Mouse (Mus musculus): ENCODE results near the gene Smc4.
"Not testable (repeated sequence)": the region's sequence is repeated elsewhere in the genome, so short reads cannot be mapped to it uniquely, and the experiment has no call there.

Smc4 gene

DNA sequence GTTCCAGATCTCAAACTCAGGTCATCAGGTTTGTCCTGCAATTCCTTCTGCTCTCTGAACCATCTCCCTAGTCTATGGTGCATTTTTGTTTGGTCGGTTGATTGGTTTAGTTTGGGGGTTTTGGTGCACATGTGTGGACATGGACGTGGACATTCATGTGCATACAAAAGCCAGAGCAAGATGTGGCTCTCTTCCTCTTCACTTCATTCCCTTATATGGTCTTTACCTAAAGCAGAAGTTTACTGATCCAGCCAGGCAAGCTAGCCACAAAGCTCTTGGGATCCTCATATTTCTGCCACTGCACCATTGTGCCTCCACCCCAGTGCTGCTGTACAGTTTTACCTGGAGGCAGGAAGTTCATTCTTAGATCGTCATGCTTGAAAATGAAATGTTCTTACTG is 12.6 kb downstream of the Smc4 start:
- peak; percentile 73 to 74 for DNase-seq (ENCODE audit: low spot score in 2 of 2)

DNA sequence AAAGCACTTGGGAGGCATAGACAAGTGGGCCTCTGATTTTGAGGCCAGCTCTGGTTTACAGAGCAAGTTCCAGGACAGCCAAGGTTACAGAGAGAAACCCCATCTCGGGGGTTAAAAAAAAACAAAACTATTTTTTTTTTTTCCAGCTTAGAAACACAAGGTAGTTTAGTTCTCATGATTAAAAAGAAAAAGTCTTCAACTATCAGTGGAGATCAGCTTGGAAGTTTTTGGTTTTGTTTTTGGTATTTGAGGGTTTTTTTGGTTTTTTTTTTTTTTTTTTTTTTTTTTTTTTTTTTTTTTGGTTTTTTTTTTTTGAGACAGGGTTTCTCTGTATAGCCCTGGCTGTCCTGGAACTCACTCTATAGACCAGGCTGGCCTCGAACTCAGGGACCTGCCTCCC is 14.1 kb downstream of the Smc4 start:
- not testable (repeated sequence) for DNase-seq (ENCODE audit: low spot score in 2 of 2)

DNA sequence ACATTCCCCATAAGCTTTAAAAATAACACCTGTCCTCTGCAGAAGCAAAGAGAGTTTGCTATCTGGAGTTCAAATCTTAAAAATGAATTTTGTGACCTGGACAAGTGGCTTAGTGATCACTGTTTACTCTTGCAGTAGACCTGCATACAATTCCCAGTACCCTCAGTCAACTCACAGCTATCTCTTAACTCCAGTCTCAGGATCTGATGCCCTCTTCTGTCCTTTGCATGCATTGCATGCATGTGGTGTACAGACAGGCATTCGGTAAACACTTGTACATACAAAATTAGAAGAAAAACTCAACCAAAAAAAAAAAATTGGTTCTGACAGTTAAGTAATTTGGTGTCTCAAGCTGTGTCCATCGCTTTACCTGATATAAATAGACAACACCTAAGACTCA is 15.7 kb downstream of the Smc4 start:
- peak in 1 of 2 experiments; percentile 31 for DNase-seq (ENCODE audit: low spot score in 2 of 2)

DNA sequence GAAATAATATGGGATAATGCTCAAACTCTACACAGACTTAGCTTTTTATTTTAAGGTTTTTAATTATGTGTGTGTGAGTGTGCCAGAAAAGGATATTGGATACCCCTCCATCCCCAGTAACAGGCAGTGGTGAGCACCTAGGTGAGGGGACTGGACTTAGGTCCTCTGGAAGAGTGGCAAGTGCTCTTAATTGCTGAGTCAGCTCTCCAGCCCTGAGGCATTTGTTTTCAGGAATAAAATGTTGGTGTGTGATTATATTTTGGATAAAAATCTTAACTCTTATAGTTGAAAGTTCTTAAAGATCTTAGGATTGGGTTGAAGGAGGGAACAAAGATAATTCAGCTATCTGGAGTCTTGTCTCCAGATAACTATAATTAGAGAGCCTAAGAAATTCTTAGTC is 16.2 kb downstream of the Smc4 start:
- no peak for DNase-seq (ENCODE audit: low spot score in 2 of 2)

DNA sequence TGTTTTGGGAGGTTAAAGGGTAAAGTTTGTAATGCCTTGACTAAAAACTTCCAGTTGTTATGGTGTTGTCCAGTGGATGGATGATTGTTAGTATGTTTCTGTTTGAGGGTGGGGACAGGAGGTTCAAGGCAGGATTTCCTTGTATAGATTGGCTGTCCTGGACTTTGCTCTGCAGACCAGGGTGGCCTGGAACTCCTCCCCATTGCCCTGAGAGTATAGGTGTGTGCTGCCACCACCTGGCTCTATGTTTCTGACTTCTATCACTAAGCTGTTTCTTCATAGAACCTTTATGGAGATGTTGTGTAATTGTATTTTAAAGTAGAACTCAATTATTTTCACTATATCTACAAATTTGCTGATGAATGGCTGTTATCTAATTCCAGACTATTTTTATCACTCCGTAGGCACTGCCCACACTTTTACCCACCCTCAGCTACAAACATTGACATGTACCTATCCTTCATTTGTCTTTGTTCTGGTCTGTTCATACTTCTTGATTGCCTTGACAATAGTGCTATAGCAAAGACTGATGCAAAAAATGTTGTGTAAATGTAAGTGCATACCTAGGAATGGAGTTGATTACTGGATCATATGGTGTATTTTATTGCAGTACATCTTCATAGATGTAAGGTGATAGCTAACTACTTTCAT is 21.7 kb downstream of the Smc4 start:
- no peak for DNase-seq (ENCODE audit: low spot score in 2 of 2)

DNA sequence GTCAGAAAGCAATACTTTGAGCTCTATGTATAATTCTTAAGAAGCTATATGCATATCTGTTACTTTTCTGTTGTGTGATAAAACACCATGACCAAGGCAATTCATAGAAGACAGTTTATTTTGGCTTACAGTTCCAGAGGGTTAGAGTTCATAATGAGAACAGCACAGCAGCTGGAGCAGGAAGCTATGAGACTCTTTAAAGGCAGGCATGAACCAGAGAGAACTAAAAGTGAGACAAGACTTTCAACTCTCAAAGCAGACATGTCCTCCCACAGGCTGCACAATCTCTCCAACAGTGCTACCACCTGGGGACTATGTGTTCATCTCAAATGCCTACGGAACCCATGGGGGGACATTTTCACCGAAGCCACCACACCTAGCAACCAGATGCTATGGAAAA is 35.6 kb downstream of the Smc4 start:
- DNase-seq (ENCODE audit: low spot score in 2 of 2): no peak

DNA sequence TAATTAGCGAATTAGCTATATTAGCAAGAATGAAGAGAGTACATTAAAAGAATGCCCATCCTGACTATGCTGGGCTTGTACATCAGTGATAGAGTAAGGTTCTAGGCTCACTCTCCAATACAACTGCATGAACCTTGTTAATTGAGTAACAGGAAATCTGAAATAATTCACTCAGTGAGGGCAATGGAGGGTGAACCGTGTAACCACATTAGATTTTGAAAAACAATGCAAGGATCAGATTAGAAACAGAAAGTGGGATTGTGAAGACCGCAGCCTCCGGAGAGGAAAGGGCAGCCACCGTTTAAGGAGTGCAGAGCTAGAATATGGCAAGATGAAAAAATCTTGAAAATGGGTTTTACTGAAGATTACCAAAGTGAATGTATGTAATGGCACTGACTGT is 36.8 kb downstream of the Smc4 start:
- DNase-seq (ENCODE audit: low spot score in 2 of 2): peak; percentile 70 to 79

DNA sequence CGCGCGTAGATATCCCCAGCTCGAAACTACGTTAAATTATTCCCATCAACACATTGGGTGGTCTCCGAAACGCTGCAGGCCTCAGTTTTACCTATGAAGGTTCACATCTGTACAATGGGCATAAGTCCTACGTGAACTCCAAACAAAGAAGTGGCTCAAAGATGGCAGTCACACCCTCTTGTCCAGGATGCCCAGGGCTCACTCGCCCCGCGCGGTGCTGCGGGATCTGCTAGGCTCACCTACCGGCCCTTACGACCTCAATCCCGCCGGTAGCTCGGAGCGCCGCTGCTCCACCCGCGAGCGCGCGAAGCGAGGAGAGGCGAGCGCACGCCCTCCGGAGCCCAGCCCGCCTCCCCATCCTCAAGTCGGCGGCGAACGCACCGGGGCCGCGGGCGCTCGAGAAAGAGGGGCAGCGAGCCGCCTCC is 39.6 kb downstream of the Smc4 start:
- peak in 1 of 2 experiments; percentile 53 for DNase-seq (ENCODE audit: low spot score in 2 of 2)

DNA sequence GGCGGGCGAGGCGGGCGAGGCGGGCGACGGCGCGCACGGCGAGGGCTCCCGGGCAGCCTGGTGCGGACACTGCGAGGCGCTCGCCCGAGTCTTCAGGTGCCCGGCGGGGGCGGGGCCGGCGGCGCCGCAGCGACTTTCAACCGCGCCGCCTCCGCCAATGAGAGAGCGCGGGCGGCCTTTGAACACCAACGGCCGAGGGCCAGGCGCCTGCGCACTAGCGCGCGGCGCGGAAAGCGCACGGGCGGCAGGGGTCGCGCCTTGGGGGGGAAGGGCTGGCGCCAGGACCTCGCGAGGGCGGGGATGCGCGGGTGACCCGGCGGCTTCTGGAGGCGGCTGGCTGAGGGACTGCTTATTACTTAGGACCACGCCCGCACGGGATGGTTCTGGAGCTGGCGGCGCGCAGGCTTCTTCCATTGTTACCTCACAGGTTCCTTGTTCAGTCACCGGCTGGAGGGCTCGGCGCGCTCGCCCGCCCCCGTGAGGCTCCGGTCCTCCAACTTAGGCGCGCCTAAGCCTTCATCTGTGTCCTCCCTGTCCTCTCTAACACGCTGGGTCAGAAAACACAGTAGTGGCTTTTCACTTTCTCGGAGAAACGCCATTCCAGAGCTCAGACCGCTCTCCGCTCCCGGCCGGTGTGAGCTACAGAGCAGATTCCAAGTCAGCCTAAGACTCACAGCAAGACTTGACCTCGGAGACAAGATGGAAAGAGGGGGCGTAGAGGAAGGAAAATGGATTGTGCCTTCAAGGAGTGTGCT is 40.3 kb downstream of the Smc4 start, which contains the start of gene Trim59:
Gene Trim59, minus strand, starts transcription at position 111 of the 755 bp plus-strand sequence.
- DNase-seq (ENCODE audit: low spot score in 2 of 2): peak; percentile 93 to 94

DNA sequence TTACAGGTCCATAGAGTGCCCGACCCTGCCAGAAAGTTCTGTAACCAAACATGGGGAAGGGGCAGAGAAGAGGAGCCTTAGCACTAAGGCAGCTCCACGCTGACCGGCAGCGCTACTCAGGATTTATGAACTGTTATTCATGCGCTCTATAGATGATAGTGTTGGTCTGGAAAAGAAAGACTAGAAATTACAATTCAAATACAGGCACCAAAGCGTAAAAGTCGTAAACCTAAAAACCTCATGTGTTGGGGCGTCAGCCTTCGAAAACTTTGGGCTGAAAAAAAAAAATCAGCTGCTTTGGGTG is 40.8 kb downstream of the Smc4 start:
- DNase-seq (ENCODE audit: low spot score in 2 of 2): no peak

DNA sequence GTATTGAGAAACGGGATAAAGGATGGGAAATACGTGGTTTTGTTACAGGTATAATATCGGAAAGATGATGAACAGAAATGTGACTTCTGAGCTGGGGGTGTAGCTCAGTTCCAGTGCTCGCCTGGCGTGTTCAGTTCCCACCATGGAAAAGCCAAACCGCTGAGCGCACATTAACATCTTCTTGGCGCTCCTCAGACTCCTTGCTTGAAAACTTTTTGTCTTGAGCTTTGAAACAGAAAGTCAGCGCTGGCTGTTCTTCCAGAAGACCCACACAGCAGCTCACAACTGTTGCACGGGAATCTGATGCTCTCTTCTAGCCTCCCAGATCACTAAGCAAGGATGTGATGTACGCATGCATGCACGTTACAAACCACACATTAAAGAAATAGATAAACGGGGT is 41.2 kb downstream of the Smc4 start:
- DNase-seq (ENCODE audit: low spot score in 2 of 2): no peak

DNA sequence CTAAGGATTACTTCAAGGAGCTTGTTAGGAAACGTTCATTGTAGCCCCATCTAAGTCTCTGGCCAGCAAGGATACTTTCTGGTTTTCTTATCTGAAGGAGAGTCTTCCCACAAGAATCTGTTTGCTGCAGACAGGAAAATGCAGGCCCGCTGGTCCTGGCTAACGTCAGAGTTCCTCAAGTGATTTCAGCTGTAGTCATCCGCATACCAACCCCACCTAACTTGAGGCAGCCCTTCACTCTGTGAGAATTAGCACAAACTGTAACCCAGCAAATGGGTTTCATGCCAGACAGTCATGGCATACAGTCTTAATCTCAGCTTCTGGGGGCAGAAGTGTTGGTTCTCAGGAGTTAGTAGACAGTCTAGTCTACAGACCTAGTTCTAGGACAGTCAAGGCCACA is 42.0 kb downstream of the Smc4 start:
- no peak for DNase-seq (ENCODE audit: low spot score in 2 of 2)

DNA sequence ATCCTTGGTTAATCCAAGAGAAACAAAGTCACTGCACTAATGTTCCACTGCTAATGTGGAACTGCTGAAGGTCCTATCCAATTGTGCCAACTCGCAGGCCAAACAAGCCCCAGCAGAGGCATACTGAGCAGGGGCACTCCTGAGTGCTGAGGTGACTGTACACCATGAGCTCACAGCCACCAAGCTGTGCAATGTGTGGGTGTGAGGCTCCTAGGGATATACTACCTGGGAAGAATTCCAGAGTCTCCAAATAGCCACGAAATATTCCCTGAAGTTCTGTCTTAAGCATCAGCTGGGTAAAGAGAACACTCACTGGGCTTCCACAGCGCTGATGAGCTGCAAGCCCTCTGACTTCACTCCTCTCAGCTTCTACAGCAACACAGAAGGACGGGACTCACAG is 43.1 kb downstream of the Smc4 start:
- no peak for DNase-seq (ENCODE audit: low spot score in 2 of 2)

DNA sequence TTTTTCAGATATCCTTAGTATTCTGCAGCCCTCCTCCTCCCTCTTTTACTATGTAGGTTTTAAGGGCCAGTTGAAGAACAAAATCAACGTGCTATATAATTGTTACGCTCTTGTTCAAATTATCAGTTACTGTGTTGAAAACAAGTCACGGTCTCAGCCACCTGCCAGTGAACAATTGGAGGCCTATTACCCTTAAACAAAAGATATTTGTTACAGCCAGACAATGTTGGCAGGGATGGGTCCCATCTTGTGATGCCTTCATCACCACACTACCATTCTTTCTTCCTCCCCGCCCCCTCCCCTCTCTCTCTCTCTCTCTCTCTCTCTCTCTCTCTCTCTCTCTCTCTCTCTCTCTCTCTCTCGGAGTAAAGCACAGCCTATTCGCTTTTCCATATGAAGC is 44.5 kb downstream of the Smc4 start:
- no peak for DNase-seq (ENCODE audit: low spot score in 2 of 2)

DNA sequence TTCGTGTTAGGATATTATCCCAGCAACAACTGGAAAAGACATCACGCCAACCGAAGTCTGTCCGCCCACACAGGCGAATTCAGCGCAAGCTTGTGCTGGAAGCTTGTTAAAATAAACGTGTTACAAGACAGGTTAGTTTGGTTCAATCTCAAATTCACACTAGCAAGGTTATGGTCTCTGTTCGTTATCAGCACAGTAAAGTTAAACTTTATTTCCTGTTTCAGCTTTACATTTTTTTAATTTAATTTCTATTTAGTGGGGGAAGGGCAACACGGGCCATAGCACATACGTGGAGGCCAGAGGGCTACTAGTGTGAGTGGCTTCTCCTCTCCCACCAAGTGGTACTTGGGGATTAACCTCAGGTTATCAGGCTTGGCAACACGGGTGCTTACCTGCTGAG is 47.4 kb downstream of the Smc4 start:
- no peak for DNase-seq (ENCODE audit: low spot score in 2 of 2)

DNA sequence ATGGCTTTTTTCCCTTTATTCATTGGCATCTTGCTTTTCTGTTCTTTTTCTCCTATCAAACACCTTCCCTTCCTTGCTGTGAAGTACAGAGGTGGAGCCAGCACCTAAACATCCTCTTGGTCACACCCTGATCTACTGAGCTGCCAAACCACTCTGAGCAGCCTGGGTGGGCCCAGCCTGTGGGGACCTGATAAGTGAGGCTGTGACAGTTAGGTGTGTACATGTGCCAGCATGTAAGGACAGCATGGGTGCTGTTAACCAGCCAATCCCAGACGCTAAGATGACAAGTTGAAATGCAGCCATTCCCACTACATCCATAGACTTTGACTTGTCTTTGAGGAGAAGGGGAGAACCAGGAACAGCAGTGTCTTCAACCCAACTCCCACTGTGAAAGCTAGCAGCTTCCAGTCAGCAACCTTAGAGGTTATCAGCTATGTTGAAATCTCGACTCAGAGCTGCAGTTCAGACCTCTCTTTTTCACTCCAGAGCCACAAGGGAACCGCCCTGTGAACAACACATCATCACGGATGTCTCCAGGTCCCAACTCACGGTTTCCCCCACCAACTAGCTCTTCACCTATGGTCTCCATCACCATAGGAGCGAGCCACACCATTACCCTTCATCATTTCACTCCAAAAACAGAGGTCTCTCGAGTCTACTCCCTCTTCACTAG is 50.4 kb downstream of the Smc4 start:
- DNase-seq (ENCODE audit: low spot score in 2 of 2): peak; percentile 66 to 83

DNA sequence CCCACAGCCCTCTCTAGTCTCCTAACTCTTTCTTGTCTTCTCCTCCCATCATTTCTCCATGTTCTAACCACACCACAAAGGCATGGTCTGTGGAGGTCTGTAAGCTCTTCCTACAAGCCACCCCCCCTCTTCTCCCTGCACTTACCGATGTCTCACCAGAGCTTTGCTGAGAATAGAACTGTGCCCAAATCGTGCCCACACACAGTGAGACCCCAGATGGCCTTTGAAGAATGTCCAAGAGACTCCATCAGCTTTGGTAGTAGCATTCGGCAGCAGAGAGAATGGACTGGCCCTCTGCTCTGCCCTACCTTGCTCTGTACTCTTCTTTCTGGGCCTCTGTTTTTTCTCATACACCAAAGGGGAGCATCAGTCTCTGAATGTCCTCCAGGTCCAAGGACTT is 51.3 kb downstream of the Smc4 start:
- no peak for DNase-seq (ENCODE audit: low spot score in 2 of 2)

DNA sequence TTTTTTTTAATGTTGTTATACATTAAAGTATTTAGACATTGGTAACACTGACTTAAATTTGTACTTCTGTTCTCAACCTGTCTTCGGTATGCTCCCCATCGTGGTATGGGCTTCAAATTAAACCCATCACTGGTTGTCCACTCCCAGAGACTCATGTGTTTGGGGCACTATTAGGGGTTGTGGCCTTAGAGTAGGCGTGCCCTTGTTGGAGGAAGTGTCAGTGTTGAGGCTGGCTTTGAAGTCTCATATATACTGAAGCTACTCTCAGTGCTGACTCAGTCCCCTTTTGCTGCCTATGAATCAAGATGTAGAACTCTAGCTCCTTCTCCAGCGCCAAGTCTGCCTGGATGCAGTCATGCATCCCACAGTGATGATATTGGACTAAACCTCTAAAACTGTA is 56.1 kb downstream of the Smc4 start:
- DNase-seq (ENCODE audit: low spot score in 2 of 2): no peak

DNA sequence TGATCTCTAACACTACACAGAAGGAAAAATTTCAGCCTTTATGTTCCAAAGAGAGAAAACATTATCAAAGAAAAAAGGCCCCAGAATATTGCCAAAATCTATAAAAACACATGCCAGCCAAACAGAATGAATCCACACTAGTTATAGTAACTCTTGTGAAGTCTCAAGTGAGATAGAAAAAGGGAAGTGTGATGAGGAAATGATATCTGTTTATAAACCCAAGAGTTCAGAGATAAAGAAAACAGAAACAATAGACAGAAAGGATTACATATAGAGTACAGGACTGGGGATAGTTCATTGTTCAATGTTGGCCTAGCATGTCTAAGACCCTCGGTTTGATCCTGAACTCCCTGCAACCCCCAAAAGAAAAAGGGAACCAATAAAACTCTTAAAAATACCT is 58.2 kb downstream of the Smc4 start:
- DNase-seq (ENCODE audit: low spot score in 2 of 2): no peak

DNA sequence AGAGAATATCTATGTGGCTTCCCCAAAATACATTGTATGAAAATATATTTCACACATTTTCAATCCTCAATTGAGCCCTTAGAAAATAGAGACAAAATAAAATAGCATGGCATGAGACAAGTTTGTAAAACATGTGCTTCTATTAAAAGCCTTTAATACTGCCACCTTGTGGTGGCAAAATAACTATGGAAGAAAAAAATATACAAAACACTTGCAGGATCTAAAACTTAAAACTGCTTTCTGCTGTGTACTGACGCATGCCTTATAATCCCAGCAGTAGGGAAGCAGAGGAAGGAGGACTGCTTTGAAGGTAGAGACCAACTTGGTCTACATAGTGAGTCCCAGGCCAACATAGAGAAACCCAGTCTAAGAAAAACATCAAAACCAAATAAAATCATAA is 59.5 kb downstream of the Smc4 start:
- peak in 1 of 2 experiments; percentile 25 for DNase-seq (ENCODE audit: low spot score in 2 of 2)
